Mouse (Mus musculus) layer of hippocampus, adult 11-12 months (tissue): ENCODE results near the gene Nfx1.

Source experiments
- DNase-seq: peaks from one replicate; pipeline ENCODE4 v3.0.0; 2022; ENCODE audit warnings: low spot score

Nfx1 gene

DNA sequence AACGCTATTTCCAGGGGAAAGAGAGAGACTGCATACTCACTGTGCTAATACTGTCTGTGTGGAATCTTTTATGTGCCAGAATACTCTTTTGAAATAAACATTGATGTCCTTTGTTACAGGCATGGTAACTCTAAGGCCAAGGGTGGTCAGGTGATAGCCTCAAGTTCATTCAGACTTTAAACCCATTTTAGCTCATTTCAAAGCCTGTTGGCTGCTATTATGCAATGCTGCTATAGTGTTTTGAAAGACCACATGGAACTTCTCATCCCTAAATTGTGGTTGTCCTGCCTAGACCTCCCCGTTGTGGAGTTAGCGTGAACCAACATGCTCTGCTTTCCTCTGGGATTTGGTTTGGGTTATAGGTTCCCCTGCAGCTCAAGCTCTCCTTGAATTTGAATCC is 5.0 kb downstream of the Nfx1 start:
- no peak for DNase-seq

DNA sequence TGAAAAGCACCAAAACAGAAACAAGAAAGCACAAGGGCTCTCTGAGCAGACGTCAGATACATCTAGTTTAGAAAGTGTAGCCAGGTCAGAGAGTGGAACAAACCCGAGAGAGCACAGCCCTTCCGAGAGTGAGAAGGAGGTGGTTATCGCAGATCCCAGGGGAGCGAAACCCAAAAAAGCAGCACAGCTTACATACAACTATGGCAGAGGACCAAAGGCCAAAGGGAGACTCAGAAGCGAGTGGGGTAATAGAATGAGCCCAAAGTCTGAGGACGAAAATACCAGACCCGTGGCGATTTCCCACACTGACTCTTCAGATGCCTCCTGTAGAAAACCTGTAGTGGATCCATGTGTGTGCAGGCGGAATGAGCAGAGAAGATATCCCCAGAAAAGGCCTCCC is 5.9 kb downstream of the Nfx1 start:
- DNase-seq = no peak

GRCm38 (mm10) chr4:40979430-40979829 is 8.7 kb downstream of the Nfx1 start:
- DNase-seq = no peak

- no peak for DNase-seq
Measured at GRCm38 (mm10) chr4:40982486-40982885, 11.8 kb downstream of the Nfx1 start.

GRCm38 (mm10) chr4:40983686-40984085 is 13.0 kb downstream of the Nfx1 start:
- DNase-seq = no peak

- DNase-seq = no peak
Measured at GRCm38 (mm10) chr4:40989633-40990032, 18.9 kb downstream of the Nfx1 start.

GRCm38 (mm10) chr4:40996302-40996701 is 25.6 kb downstream of the Nfx1 start:
- DNase-seq = no peak

GRCm38 (mm10) chr4:40997916-40998315 is 27.2 kb downstream of the Nfx1 start:
- DNase-seq = no peak

- DNase-seq = no peak
Measured at GRCm38 (mm10) chr4:41000271-41000670, 29.6 kb downstream of the Nfx1 start.

DNA sequence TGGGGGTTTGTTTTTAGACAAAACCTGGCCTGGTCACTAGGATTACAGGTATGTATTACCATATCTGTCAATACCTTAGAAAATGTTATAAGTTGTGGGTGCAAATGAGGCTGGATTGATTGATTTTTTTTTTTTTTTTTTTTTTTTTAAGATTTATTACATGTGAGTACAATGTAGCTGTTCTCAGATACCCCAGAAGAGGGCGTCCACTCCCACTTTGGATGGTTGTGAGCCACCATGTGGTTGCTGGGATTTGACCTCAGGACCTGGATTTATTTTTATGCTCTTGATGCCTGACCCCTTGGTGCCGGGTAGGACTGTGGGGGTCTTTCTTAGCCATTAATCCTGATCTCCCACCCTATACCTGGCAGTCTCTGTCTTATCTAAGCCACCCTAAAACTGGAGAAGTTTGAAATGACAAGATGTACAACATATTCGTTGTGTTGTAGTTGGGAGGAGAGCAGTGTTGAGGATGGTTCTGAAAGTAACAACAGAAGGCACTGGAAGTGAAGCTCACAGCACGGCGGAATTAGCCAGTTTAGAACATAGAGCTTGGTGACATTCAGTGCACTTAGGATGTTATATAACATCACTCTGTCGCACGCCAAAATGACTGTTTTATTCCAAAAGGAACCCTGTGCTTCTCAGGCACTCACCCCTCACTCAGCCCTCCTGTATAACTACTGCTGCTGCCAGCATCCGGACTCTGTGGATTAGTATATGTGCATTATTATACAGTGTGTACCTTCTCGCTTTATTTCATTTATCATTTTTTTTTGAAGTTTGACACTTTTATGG is 30.3 kb downstream of the Nfx1 start:
- DNase-seq = no peak

- DNase-seq = no peak
Measured at GRCm38 (mm10) chr4:41013351-41013750, 42.6 kb downstream of the Nfx1 start.

DNA sequence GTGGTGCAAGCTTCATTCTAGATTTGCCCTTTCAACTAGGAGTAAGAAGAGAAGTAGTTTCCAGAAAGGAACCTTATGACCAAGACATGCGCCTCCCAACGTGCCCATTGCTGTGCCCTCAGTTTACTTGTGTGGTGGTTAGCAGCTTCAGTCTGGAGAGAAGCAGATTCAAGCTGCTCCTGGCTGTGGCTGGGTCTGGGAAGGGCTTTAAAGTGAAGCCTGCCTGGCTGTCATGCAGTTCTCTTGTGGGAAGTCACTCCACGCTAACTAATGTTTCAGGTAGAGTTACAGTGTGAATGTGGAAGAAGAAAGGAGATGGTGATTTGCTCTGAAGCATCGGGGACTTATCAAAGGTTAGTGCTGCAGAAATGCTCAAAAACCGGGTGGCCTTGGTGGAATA is 45.1 kb downstream of the Nfx1 start:
- no peak for DNase-seq

GRCm38 (mm10) chr4:41021094-41021493 is 50.4 kb downstream of the Nfx1 start:
- no peak for DNase-seq

DNA sequence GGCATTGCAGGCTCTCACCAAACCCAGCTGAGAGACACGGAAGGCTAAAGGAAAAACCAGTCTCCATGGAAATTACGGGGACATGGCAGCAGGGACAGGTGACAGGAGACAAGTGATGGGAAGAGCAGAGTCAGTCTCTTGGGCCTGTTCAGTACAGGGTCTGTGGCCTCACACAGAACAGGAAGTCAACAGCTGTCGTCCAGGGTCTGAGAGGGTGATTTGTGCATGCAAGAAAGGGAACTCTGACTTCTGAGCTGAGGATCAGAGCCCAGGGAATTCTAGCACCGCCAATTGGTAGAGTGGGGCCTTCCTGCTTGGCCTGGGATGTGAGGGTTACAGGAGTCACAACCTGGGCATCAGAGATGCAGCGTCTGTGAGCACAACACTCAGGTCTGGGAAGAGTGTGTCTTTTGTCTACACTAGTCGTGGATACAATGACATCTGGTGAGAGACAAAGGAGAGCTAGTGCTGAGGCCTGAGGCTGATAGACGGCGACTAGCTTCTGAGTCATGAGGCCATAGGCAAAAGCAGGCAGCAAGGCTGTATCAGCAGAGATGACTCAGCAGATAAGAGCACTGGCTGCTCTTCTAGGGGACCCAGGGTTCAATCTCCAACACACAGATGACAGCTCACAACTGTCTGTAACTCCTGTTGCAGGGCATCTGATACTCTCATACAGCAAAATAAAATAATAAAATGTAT is 55.5 kb downstream of the Nfx1 start:
- no peak for DNase-seq

DNA sequence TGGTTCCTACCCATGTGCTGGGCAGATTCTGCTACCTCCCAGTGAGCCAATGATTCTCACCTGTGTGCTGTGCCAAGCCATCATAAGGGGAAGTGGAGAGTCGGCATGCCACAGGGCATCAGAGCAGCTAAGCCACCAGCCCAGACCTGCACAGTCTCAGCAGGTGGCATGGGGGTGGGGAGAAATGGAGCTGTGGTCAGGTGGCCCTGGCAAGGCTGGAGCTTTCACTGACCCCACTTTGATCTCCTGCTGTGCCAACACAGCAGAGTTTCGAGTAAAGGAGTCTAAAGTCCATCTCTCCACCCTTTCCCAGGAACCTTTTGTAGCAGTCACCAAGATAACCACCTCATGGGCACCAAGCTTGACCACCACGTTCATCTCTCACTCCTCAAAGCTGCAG is 57.2 kb downstream of the Nfx1 start:
- no peak for DNase-seq

- no peak for DNase-seq
Measured at GRCm38 (mm10) chr4:41028272-41028671, 57.6 kb downstream of the Nfx1 start.

GRCm38 (mm10) chr4:41029372-41029771 is 58.7 kb downstream of the Nfx1 start:
- DNase-seq = peak; percentile 63

DNA sequence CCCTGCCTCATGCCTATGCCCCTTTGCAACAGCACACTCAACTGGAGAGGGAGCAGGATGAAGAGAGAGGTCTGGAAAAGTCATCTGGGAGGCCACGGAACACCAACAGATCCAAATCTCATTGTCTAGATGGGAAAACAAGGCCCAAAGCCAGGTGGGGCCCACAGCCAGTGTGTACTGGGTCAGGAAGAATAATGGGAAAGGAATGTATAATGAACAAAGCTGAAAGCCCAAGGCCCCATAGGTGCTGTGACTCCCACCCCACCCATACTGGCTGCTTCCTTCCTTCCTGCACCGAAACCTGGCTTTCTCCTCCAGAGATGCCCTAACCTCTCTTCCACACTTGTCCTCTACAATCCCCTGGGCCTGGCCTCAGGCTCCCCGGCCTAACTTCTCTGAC is 60.5 kb downstream of the Nfx1 start:
- no peak for DNase-seq

- DNase-seq = no peak
Measured at GRCm38 (mm10) chr4:41037942-41038341, 67.2 kb downstream of the Nfx1 start.

- no peak for DNase-seq
Measured at GRCm38 (mm10) chr4:41040983-41041382, 70.3 kb downstream of the Nfx1 start.

DNA sequence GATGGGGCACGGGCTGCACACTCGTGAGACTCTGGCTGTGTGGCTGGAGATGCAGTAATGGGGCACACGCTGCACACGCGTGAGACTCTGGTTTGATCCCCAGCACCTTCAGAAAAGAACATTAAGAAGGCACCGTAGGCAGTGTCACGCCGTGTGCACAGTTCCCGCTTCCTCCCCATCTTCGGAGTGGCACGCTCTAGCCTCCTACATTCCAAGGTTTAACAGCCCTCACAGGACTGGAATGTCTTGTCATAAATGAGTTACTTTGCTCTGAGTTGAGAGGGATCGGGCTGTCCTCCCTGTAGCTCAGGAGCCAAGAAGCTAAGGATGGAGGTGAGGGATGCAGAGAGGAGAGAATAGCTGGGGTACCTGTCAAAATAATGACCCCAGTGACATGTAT is 72.2 kb downstream of the Nfx1 start:
- DNase-seq = no peak

DNA sequence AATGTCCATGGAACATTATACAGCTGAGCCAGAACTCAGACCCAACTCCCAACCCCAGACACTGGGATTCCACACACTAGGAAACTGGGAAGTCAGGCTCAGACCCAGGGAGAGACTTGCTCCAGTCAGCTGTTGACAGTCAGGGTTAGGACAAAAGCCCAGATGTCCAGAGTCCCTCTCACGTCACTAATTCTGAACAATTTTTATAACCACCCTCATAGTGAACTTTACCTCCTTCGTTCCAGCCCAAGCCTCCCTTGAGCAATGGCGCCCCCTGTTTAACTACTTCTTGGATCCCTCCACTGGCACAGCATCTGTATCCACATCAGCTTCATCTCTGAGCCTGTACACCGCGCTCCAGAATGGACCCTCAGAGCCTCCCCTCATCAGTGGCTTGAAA is 73.3 kb downstream of the Nfx1 start:
- no peak for DNase-seq

DNA sequence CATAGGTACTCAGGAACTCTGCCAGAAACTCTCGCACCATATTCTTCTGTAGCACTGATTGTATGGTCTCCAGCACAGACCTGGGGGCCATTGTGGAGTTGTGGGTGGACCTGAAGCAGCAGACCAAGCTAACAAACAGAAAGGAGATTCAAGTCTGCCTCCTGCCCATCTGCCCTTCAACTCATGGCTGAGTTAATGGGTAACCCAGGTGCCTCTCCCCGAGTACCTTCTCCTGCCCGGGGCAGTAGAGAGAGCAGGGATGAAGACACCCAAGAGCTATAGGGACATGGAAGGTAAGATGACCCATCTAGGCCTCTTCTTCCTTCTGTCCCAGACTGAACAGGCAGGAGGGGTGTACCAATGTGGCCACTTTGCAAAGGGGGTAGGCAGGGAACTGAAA is 74.6 kb downstream of the Nfx1 start:
- DNase-seq = no peak
